Mouse (Mus musculus) Muller cell, postnatal 12 days (primary cell): ENCODE measurements at regions not wholly inside any gene's neighbourhood (a gene's known extent, or its start where the extent isn't known, plus 50 kb on each side); places are given as distances from the start of the nearest gene placed in this dataset.

ENCODE experiments used
- DNase-seq: peaks from one replicate; pipeline ENCODE4 v3.0.0-alpha.2; 2015; ENCODE audit errors: inconsistent ontology term

- DNase-seq: no peak
Observed at GRCm38 (mm10) chr9:113421121-113421520, 286.9 kb downstream of the Pdcd6ip start.

GRCm38 (mm10) chr9:113419801-113420200 lies 288.3 kb downstream of the Pdcd6ip start:
- no peak for DNase-seq

GRCm38 (mm10) chr9:113417106-113417505 lies 291.0 kb downstream of the Pdcd6ip start:
- DNase-seq: no peak

DNA sequence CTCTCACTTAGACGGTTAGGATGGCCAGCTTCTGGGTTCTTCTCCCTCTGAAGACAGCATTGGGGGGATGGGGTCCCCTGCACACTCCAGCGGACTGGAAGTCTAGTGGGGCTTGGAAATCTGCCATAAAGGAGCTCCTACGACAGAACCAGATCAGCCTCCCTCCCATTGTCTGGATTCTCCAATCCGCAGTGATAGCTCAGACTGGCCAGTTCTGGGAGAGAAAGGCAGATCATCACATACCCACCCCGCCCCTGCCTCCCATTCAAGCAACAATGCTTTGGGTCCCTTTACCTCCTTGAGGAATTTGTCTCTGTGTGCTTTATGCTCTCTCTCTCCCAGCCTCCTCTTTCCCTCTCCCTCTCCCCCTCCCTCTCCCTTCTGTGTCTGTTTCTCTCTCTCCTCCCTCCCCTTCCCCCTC lies 292.5 kb downstream of the Pdcd6ip start:
- DNase-seq: no peak

DNA sequence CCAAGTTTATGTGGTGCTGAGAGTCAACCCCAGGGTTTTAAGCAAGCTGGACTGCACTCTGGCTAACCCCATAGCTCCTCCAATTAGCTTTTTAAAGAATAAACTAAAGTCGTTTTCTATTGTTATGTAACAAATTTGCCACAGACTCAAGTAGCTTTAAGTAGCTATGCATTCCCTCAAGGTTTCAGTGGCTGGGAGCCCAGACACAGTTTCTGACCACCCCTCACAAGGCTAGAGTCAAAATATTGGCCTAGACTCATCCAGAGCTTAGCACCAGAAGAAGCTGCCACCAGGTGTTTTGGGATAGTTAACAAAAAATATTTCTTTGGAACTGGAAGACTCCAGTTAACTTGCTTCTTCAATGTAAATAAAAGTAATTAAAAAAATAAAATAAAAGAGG lies 293.4 kb downstream of the Pdcd6ip start:
- DNase-seq: no peak

- no peak for DNase-seq
Observed at GRCm38 (mm10) chr9:113413851-113414250, 294.2 kb downstream of the Pdcd6ip start.

DNA sequence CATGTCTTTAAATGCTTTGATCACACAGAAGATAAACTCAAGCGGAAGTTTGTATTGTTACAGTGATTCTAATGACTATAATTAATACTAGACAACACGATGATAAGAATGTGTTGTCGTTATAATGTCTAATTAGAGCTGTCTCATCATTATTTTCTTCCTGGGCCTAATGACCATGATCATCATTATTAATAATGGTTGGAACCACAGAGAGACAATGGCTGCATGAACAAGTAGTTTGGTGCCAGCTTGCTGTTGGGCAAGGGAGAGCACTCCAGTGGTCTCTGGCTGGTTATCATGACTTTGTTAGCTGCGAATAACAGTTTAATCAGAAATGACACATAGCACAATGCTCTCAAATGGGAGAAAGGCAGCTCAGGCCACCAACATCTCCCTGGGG lies 296.4 kb downstream of the Pdcd6ip start:
- peak; percentile 95 for DNase-seq

DNA sequence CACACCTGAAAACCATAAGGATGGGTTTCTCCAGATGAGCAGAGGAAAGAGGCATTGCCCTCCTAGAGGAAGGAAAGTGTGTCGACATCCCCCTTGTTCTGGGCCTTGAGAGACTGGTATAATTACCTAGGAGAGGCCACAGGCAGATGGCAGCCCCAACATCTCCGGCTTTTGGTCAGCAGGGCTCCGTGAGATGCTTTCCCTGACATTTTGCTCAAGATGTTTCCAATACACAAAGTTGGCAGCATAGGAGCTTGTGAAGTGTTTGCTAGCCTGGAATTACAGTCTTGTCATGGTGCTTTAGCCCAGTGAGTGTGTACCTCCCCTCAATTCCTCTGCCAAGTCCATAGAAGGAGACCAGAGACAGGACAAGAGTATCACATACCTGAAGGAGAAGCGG lies 299.5 kb downstream of the Pdcd6ip start:
- DNase-seq: no peak

- no peak for DNase-seq
Observed at GRCm38 (mm10) chr9:113394320-113394719, 313.7 kb downstream of the Pdcd6ip start.

GRCm38 (mm10) chr9:113387356-113387755 lies 320.7 kb downstream of the Pdcd6ip start:
- DNase-seq: no peak

- DNase-seq: no peak
Observed at GRCm38 (mm10) chr9:113381591-113382110, 326.4 kb downstream of the Pdcd6ip start.

DNA sequence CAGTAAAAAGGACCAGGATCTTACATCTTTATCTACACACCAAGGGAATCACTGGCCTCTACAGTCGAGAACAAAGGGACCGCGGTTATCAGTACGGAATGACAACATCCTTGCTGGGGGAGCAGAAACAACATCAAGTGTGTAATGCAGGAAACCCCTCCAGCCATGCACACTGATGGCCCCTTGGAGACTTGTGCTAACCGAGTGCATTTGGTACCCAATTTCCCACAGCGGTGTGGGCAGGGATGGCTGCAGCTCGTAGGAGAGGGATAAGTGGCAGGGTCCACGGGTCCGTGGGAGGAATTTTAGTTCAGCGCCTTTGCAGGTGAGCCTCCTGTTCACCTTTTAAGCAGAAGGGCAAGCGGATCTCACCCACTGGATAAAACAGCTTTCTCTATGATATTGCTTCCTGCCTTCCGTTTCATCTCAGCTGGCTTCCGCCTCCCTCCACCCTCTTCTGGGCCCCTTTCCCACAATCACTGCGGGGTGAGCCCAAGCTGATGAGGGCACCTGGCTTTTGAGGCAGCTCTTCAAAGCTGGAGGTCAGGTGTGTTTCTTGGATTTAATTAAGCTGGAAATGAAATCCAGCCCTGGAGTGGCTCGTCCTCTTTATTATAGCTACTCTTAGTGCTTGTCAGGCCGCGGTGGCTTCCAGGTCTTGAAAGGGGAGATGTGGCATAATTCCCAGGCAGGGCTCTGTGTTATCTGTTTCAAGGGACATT lies 327.5 kb downstream of the Pdcd6ip start:
- DNase-seq: no peak

- DNase-seq: peak; percentile 84
Observed at GRCm38 (mm10) chr9:113378525-113378924, 329.5 kb downstream of the Pdcd6ip start.

GRCm38 (mm10) chr9:113371718-113372306 lies 336.2 kb downstream of the Pdcd6ip start:
- no peak for DNase-seq

GRCm38 (mm10) chr9:113347942-113348341 lies 360.1 kb downstream of the Pdcd6ip start:
- DNase-seq: no peak

DNA sequence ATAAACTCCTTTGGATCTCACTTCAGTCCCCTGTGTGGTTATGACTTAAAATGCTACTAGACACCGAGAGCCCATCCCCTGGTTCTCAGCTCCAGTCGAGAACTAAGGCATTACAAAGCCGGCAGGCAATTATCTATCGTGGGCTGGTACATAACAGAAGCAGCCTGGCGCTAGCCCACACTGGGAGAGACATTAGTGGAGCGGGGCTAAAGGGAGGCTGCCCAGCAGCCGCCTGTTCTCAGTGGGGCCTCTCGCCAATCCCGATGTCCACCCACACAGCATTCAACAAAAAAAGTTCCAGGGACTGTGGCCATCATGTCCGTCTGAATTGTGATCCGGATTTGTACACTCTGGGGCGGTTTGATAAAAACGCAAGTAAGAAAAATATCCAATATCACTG lies 361.5 kb downstream of the Pdcd6ip start:
- DNase-seq: peak; percentile 60

DNA sequence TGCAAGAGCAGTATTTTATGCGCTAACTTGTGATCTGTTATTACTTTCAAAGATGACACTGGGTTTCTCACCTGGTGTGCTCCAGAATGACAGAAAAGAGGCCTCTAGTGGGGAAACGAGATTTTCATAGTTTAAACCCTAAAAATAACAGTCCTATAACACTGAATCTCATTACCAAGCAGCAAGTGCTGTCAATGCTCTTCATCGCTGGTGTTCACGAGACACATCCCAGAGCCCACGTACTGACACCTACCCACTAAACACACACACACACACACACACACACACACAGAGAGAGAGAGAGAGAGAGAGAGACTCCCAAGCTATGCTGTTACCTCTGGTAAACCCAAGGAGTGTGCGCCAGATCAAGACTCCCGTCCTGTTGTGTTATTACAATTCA lies 365.9 kb downstream of the Pdcd6ip start:
- no peak for DNase-seq

GRCm38 (mm10) chr9:113340838-113341237 lies 367.2 kb downstream of the Pdcd6ip start:
- peak; percentile 55 for DNase-seq

GRCm38 (mm10) chr9:113340036-113340435 lies 368.0 kb downstream of the Pdcd6ip start:
- no peak for DNase-seq

DNA sequence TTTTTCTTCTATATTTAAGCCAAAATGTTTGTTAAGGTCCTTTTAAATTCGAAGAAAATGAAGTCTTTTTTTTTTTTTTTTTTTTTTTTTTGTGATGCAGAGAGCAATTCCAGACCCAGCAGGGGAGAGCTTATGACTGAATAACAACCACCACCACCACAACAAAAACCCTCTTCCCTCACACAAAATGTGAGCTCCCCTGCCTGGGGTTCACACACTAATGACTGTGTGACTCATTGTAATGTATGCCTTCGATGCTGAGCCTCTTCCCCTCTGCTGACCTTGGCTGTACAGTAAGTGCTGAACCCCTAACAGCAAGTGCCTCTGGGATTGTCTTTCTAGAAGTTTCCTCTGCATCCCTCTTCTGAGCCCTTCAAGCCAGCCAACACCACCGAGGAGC lies 383.6 kb downstream of the Pdcd6ip start:
- peak; percentile 26 for DNase-seq

GRCm38 (mm10) chr9:113309707-113310574 lies 398.1 kb downstream of the Pdcd6ip start:
- no peak for DNase-seq

- DNase-seq: peak; percentile 20
Observed at GRCm38 (mm10) chr9:113305761-113306160, 402.3 kb downstream of the Pdcd6ip start.
